Mouse (Mus musculus): ENCODE results near the gene Mid1.
"Not testable (repeated sequence)": the region's sequence is repeated elsewhere in the genome, so short reads cannot be mapped to it uniquely, and the experiment has no call there.

DNA sequence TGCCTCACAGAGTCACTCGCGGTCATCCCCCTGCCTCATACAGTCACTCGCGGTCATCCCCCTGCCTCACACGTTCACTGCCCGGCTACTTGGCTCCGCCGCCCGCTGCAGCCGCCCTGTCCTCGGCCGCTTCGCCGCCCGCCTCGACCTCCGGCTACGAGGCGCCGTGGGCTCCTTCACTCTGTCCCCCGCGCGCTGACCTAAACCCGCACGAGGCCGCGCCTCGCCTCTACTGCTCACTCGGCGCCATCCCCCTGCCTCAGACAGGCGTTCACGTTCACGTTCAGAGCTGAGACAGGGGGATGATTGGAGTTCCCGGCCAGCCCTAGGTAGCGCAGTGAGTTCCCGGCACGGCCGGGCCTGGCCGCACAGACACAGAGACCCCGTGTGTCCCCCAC, 312.5 kb downstream of the Mid1 start:
- not testable (repeated sequence) for TF ChIP-seq CTCF (conservative IDR thresholded peaks at IDR 0.05; ENCODE audit: insufficient read depth, insufficient read length, low read depth, low read length); POLR2A (IDR thresholded peaks at IDR 0.05; ENCODE audit: low read depth, low read length)

Data from kidney, adult 2 months (tissue).